Mouse (Mus musculus) frontal cortex, postnatal 25 days (tissue): Measurements from ENCODE around the gene Gss.
"Not testable (repeated sequence)": the region's sequence is repeated elsewhere in the genome, so short reads cannot be mapped to it uniquely, and the experiment has no call there.

ENCODE experiments used
- DNase-seq, 2 experiments: peaks; one replicate each; pipeline ENCODE4 v3.0.0; 2022; ENCODE audit warnings: low spot score in 2 of 2

Gene Gss

DNA sequence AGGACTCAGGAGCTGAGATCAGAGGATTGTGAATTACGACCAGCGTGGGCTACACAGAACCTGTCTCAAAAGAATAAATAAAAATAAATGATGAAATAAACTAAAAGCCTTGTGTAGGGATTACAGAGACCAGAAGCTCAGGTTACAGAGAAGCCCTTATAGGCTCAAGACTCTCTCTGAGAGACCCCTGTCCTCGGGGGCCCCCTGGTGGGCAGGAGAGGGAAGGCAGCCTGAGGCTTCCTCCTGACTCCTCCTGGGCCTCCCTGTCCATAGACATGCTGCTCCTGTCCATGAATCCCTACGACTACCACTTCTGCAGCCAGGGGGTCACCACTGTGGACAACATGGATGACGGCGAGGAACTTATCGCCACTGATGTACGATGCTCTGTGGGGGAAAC is 27.2 kb upstream of the Gss start:
- peak; percentile 83 to 88 for DNase-seq

DNA sequence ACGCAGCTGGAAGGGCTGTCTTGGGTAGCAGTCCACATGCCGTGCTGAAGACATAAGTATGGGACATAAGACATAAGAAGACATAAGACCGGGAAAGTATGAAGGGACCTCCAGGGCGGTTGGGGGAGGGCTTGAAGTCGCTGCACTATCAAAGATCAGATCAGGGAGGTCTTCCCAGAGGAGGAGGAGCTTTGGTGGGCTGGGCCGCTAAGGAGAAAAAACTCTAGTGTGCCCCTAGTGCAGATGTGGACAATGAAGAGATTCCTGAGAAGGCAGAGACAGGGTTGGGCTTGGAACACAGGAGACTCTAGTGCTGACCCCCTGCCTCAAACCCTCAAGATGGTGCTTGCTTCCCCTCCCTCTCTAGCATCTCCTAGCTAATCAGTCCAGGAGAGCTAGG is 24.4 kb upstream of the Gss start:
- no peak for DNase-seq

DNA sequence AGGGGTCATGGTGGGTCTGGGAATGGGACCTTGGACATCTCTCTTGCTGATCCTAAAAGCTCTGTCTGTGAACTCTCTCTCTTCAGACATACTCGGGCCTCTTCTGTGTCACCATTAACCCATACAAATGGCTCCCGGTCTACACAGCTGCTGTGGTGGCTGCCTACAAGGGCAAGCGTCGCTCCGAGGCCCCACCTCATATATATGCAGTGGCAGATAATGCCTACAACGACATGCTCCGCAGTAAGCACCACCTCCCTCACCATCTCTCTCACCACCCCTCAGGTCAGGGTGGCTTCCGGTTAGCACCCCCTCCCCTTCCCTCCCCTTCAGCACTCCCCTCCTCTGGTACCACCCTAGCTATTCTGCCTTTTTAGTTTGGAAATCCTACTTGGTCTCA is 21.3 kb upstream of the Gss start:
- DNase-seq, result no peak

DNA sequence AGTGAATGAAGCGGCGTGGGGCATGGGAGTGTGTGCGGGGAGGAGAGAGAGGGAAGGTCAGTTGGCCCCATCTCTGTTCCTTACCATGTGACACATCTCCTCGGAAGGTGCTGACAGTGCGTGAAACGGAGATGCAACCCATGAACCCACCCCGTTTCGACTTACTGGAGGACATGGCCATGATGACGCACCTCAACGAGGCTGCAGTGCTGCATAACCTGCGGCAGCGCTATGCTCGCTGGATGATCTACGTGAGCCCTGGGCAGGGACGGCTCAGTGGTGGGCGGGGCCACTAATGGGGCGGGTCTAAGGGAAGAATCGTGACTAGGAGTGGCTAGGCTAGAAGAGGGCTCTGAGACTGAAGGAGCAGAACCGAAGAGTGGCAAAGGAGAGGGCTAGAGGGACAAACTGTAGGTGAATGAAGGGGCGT is 20.7 kb upstream of the Gss start:
- DNase-seq, result no peak

DNA sequence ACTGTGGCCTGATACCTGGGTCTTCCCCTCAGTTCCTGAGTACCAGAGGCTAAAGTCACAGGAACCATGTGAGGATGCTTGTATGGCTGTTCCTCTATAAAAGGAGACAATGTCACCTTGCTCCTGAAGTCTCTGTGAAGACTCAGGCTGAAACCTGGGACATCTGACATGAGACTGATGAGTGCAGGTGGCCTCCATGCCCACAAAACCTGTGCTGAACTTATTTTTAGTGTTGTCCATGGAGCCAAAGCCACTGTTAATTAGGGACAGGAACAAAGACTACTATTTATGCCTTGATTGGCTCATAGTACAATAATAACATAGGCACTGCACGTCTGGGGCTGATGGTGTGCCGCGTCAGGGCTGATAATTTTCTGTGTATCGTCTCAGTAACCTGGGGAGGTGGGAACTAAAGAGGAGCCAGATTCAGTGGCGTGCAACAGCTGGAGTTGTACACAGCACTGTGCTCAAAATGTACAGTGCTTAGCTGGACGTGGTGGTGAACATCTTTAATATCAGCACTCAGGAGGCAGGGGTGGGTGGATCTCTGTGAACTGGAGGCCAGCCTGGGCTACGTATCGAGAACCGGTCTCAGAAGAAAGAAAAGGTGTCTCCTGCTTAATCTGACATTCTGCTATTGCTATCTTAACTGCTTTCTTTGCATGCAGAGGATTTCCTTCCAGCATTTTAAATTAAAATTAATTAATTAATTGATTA is 19.4 kb upstream of the Gss start:
- DNase-seq, result no peak

DNA sequence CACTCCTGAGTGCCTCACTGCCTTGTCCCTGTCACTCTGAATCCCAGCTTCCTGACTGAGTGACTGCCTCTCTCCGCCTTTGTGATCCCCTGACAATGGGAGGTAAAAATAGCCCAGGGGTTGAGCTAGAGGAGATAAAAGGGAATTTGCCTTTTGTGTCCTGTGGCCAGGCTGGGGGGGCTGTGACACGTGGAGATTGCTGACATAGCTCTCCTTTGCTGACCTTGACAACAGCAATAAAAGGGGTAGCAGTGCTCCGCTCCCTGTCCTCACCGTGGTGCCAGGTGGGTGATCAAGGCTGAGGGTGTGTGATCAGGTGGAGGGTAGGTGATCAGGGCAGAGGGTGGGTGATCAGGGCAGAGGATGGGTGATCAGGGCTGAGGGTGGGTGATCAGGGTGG is 18.4 kb upstream of the Gss start, which contains the start of gene Myh7b:
Gene Myh7b, plus strand, starts transcription at position 235 of the 400 bp plus-strand sequence.
- DNase-seq, result no peak

DNA sequence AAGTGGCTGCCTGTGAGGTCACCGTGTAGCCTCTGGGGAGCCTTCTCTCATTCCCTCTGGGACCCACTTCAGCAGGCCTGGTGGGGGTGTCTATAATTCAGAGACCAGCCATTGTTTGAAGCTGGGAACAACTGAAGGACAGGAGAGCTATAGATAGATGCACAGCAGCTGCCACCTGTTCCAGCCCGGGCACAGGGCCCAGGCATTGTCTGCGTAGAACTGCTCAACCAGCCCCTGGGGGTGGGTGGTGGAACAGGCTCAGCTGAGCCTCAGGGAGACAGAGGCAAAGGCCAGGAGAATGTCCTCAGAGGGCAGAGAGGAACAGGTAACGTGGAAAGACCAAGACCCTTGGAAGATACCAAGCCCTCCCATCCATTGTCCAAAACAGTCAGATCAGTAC is 13.8 kb upstream of the Gss start:
- DNase-seq, result no peak

DNA sequence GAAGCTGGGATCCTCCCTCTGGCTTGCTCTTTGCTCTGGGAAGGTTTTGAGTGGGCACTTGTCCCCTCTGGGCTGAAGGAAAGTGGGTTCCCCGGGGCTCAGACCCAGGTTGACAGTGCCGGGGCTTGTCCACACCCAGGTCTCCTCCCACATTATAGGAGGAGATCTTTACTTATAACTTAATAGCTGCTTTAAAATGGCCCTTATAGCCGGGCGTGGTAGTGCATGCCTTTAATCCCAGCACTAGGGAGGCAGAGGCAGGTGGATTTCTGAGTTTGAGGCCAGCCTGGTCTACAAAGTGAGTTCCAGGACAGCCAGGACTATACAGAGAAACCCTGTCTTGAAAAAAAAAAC is 12.6 kb upstream of the Gss start:
- not testable (repeated sequence) for DNase-seq

DNA sequence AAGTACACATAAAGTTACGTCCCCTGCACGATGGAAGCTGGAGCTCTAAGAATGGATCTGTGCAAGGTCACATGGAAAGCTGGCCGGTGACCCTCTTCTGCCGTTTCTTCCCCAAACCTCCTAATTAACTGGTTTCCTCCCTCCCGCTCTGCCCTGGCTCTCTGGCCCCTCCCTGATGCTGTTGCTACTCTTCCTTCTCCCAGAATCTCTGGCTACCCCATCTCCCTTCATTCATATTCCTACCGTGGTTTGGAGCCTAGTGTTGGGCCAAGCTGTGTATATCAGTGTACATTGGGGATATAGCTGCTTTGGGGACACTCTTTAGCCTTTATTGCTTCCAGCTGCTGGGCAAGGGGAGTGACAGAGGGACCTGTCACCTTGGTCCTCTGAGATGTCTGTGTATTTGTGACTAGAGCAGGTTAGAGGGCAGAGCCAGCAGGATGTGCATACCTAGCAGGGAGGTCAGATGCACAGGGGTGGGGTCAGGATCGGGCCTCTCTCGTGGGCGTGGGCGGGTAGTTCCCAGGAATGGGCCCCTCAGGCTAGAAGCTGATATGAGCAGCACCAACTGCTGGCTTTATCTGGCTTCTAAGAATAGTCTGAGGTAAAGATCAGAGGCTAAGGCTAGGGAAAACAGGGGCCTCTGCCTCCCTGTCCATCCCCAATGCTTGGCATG is 12.1 kb upstream of the Gss start:
- DNase-seq, result no peak

DNA sequence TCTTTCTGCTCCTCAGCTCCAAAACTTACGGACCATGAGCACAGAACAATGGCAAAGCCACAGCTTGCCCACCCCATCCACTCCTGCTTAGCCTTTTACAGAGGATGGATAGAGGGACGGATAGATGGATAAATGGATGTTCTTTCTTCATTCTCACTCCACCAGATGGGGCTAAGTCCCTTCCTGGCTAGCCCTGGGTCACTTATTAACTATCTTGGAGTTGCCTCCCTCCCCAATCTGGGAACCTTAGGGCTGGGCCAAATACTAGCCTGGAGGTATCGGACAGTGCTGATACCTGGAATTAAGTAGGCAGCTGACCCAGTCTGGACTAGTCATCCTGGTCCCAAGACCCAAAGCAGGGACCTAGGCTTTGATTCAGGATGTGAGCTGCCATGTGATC is 11.1 kb upstream of the Gss start:
- DNase-seq, result no peak

DNA sequence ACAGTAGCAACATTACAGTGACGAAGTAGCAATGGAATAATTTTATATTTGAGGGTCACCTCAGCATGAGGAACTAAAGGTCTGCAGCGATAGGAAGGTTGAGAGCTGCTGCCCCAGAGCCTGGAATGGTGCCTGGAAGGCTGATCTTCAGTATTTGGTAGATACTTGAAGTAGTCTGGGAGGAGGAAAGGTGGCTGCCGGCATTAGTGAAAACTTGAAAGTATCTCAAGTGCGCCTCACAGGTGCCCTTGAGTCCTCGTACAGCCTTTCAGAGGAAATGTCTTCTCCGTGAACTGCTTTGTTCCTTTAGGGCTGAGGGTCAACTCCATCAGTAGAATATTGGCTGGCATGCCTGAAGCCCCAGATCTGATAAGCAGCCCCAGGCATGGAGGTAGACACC is 2.9 kb upstream of the Gss start:
- DNase-seq, result no peak

DNA sequence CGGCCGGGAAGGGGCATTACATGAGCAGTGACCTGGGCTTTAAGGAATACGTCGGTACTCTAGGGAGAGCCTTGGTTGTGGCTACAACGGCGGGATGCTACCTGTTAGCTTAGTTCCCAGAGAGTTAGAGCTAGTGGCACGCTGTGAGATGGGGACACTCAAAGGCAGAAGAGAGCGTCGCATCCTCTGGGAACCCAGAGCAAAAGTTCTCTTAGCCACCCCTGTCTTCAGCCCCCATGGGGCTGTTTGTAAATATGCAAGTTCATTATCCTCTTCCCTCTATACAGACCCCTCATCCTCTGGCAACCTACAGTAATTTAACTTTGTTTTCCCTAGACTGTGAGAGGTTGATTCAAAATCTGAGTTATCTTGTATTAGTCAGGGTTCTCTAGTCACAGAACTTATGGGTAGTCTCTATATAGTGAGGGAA is 259 bp upstream of the Gss start:
- DNase-seq, result no peak

DNA sequence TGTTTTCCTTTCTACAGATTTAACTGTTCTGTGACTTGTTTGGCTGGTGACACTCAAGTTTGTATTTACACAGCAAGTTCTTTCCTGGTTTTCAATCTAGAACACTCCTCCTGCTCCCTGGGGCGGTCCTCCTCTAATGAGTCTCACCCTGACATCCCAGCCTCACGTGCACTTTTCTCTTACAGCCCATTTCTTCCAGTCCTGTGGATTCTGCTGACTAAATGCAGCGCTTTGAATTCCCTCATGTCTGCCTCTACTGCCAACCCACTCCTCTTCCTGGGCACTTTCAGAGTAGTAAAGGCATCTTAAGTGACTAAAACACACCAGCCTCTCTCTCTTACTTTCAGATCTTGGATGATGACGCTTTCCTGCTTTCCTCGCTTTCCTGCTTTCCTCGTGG is 934 bp downstream of the Gss start:
- DNase-seq, result no peak

DNA sequence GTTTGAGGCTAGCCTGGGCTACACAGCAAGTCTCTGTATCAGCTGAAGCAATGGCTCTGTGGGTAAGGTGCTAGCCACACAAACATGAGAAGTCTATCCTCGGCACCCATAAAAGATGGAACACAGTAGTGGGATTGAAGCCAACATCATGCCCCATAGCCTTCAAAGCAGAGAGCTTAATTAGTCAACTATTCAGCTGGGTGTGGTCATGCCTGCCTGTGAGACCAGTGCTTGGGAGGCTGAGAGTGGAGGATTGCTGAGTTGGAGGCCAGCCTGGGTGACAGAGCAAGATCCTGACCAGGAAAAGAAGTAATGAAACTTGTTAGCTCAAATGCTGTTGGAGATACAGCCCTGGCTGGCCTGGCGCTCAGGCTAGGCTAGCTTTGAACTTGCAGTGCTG is 1.7 kb downstream of the Gss start:
- DNase-seq, result no peak

DNA sequence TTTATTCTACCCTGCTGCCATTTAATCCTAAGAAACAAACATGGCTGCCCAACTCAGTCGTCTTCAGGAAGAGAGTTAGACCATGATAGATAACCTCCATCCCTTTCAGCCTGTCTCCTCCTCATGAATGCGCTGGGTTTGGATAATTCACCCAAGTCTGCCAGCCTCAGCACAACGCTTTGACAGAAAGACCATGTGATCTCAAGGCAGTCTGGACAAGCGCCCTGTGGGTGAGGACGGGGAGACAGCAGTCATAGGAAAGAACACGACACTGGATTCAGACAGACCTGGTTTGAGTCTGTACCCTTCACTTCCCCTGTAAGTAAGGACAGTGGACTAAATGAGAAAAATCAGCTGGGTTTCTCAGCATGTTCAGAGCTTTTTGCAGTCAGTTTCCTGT is 3.1 kb downstream of the Gss start:
- DNase-seq, result no peak

DNA sequence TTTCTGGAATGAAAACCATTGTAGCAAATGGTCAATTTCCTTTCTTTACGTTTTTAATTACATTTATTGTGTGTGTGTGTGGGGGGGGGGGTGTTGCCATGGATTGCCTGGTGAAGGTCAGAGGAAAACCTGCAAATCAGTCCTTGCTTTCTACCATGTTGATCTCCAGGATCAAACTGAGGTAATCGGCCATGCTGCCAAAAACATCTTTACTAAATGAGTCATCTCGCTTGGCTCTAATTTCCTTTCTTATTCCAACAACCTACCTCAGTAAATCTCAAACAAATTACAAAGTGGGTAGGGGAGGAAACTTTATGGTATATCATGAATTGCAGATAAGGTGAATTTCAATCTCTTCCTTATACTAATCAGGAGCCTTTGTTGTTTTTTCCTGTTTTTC is 4.5 kb downstream of the Gss start:
- DNase-seq, result no peak

DNA sequence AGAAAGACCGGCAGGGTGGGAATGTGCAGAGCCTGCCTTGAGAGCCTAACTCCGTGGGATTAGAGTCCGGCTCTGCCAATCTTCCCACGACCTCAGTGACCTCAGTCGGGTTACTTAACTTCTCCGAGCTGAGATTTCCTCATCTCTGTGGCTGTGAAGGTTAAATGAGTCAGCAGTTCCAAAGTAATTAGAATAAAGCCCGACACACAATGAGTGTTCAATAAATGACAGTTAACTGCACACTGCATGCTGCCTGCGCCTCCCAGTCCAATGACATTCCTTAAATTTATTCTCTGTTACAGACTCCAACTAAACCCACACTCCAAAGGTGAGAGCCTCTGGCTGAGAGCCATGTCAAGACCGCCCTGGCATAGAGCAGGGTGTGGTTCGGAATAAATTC is 7.1 kb downstream of the Gss start:
- no peak for DNase-seq

DNA sequence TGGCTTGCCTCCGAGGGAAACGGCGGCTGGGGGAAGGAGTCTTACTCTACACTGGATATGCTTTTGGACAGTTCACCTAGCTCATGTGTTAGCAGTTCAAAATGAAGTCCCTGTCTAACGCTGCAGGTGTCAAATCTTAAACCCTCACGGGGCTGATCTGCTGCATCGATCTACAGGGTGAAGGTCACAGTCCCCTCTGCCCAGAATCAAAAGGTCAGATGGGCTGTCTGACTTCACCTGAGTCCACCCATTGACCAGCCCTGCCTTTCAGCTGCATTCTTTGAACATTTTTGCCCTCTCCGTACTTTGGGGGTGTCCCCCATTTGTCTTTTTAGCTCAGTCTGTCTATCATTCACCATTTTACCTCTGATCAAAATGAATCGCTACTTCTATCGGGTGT is 7.5 kb downstream of the Gss start:
- DNase-seq, result no peak

DNA sequence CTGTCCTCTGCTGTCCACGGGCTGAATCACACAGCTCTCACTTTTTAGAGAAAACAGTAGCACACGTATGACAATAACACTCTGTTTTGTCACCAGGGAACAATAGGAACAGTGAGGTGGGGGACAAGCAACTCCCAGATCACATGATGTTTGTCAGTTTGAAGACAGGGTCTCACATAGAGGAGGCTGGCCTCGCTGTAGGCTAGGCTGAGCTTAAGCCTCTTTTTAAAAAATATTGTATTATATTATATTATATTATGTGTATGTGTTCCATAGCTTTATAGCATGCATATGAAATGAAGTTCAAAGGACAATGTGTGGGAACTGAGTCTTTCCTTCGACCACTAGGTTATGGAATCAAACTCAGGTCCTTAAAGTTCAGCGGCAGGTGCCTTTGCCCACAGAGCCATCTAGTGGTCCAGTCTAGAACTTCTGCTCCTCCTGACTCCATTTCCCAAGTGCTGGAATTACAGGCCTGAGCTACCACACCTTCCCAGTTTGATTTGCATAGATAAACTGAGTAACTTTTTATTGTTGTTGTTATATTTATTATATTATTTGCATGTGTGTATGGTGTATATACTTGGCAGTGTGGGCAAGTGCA is 8.6 kb downstream of the Gss start:
- DNase-seq, result peak in 1 of 2 experiments; percentile 28

DNA sequence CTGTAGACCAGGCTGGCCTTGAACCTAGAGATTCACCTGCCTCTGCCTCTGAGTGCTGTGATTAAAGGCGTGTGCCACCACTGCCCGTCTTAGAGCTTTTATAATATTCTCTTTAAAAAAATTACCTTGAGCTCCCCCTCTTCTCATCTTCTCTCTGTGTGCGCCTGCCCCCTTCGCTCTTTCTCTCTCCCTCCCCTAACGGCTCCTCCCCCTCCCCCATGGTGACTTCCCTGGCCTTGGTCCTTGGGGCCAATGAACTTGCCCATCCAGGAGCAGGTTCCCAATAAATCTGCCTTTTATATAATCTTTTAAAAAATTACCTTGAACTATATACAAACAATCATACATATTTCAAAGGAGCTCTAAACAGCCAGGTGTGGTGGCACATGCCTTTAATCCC is 9.6 kb downstream of the Gss start:
- DNase-seq, result no peak

DNA sequence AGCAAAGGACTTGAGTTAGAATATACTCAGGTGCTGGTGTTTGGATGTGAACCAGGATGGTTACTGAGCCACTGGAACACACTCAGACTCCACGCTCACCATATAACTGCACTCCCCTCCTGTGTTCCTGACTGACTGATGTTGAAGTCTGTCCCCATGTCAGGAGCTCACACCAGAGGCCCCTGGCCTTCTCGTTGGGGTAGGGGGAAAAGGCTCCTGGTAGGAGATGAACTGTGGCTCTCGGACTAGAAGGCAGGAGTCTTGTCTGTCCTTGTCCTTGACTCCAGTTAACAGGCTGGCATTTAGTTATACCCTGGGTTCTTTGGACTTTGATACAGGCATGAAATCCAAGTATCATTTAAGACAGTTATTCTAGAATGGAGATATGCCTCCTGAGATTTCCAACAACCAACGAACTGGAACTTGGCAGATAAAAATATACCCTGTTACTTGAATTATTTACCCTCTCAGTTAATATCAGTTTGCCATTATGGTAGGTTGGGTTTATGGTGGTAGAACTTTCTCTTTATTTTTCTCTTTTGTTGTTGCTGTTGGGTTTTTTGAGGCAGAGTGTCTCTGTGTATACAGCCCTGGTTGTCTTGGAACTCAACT is 10.1 kb downstream of the Gss start:
- DNase-seq, result no peak

DNA sequence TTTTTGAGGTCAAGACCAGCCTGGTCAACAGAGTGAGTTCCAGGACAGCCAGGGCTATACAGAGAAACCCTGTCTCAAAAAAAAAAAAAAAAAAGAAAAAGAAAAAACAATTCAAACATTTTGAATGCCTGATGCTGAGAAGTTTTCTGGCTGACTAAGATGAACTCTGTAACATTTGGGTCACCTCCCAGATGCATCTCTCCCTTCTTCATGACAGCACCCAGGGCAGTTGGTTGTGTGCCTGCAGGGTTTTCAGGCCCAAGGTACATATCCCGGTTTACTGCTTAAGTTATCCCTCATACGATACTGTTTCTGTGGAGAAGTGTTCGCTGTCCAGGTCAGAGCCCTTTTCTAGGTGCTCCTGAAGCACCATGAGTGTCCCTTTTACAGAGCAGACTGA is 12.3 kb downstream of the Gss start:
- DNase-seq, result no peak

DNA sequence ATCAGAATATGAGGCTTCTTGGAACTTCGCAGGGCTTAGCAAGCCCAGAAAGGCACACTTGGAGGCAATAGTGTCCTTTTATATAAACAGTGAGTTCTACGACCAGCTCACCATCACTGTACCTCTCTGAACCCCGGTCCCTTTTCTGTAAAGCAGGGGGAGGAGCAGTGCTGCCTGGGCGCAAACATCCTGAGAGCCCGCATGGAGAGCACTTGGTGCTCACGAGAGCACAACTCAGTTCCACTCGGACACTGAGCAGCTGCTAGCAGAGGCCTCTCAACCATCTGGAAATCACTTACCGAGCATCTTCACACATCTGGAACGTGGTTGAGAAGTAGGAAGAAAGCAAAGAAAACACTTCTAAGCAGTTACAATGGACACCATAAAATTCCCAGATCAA is 16.0 kb downstream of the Gss start:
- DNase-seq, result no peak
